Mouse (Mus musculus) liver, adult 2 months (tissue): Measurements from ENCODE around the gene Cobl. TPM values are rescaled to one million over a fixed set of nuclear protein-coding genes. Genes with fewer than 3 reads are reported as not detected.

Experiments
- DNase-seq: peaks from one replicate; pipeline ENCODE4 v3.0.0-alpha.2; 2011; ENCODE audit warnings: low read depth, low spot score; ENCODE audit errors: extremely low read depth
- H3K27ac ChIP-seq: fragments of 200-500 bp; replicated peaks from 2 replicates; pipeline ENCODE4 v1.5.1; 2012; ENCODE audit warnings: low read depth, mild to moderate bottlenecking, control low read depth, inconsistent platforms, low read length; ENCODE audit not compliant: insufficient read depth
- H3K27me3 ChIP-seq: fragments of 200-500 bp; 2 replicates; pipeline ENCODE4 v1.6.1; 2012; ENCODE audit warnings: mild to moderate bottlenecking, moderate library complexity, low read length, inconsistent platforms; ENCODE audit not compliant: control insufficient read depth, insufficient read depth
- H3K36me3 ChIP-seq: fragments of 200-500 bp; 2 replicates; pipeline ENCODE4 v1.6.1; 2012; ENCODE audit warnings: low read length, inconsistent platforms; ENCODE audit not compliant: control insufficient read depth, insufficient read depth
- H3K4me1 ChIP-seq: fragments of 200-500 bp; 2 replicates; pipeline ENCODE4 v1.6.1; 2011; ENCODE audit warnings: low read length; ENCODE audit not compliant: control insufficient read depth, insufficient read depth
- H3K4me3 ChIP-seq: fragments of 200-500 bp; 2 replicates; pipeline ENCODE4 v1.5.1; 2011; ENCODE audit warnings: low read depth, mild to moderate bottlenecking, control low read depth, low read length, moderate library complexity; ENCODE audit not compliant: insufficient read depth
- H3K79me2 ChIP-seq: fragments of 200-500 bp; 2 replicates; pipeline ENCODE4 v1.6.1; 2012; ENCODE audit warnings: inconsistent platforms, mild to moderate bottlenecking, low read length, moderate library complexity; ENCODE audit not compliant: control insufficient read depth, insufficient read depth
- H3K9ac ChIP-seq: fragments of 200-500 bp; 2 replicates; pipeline ENCODE4 v1.6.1; 2012; ENCODE audit warnings: low read depth, mild to moderate bottlenecking, control low read depth, inconsistent platforms, low read length
- CTCF ChIP-seq: fragments of 200-500 bp; IDR thresholded peaks from 2 replicates; pipeline ENCODE4 v1.5.1; 2011; ENCODE audit warnings: low read depth, low read length, control low read depth
- POLR2A ChIP-seq: fragments of 200-500 bp; IDR thresholded peaks from 2 replicates; pipeline ENCODE4 v1.6.1; 2011; ENCODE audit warnings: low read length, control low read depth; ENCODE audit not compliant: insufficient read depth; ENCODE audit errors: extremely low read depth
- WGBS: fragments of 180-500 bp; shearing (Covaris S2); methylation state at CpG from one replicate; pipeline ENCODE4 v1.1.7; 2018; 5-methylcytosine and 5-hydroxymethylcytosine counted together
- polyA plus RNA-seq: library from polyadenylated mRNA; depleted of rRNA; stranded (reverse); fragments of >200 nt; gene quantifications from 2 replicates; pipeline ENCODE4 v1.2.3, GENCODE M21; 2012
- total RNA-seq: library from RNA; depleted of rRNA; stranded (reverse); fragments of >200 nt; gene quantifications from 2 replicates; pipeline ENCODE4 v1.2.3, GENCODE M21; 2014

Cobl gene
- total and polyA plus RNA-seq, 2 experiments = 4.2 to 5.7 TPM

- Histone ChIP-seq H3K9ac (no peak overlapping the region), H3K4me3 (no peak overlapping the region), H3K4me1 (peaks cover 2% of the 10 kb centered on the region), H3K27ac (no peak overlapping the region), H3K79me2 (no peaks in the 10 kb centered on the region; the same call in 1 of the 2 replicates), H3K27me3 (no peaks in the 10 kb centered on the region), H3K36me3 (no peaks in the 10 kb centered on the region)
- TF ChIP-seq CTCF = no peak
- TF ChIP-seq POLR2A = no peak
- no peak for DNase-seq
- whole genome bisulfite sequencing = 89% methylated on average over 1 of the region's 1 CpGs
These were observed 3.1 kb upstream of the Cobl start for GRCm38 (mm10) chr11:12467836-12468235.

GRCm38 (mm10) chr11:12467217-12467616 is 2.5 kb upstream of the Cobl start:
- no peak overlapping the region for H3K4me3 ChIP-seq
- WGBS = 91% methylated on average over 2 of the region's 2 CpGs
- no peak overlapping the region for H3K9ac ChIP-seq
- DNase-seq = no peak
- TF ChIP-seq CTCF = no peak
- no peak for TF ChIP-seq POLR2A
- H3K27me3 ChIP-seq = no peaks in the 10 kb centered on the region
- H3K36me3 ChIP-seq = no peaks in the 10 kb centered on the region
- no peaks in the 10 kb centered on the region; the same call in 1 of the 2 replicates for H3K79me2 ChIP-seq
- peaks cover 2% of the 10 kb centered on the region for H3K4me1 ChIP-seq
- no peak overlapping the region for H3K27ac ChIP-seq

GRCm38 (mm10) chr11:12466606-12467005 is 1.8 kb upstream of the Cobl start:
- TF ChIP-seq POLR2A = no peak
- no peak for TF ChIP-seq CTCF
- H3K4me1 ChIP-seq = peaks cover 2% of the 10 kb centered on the region
- H3K36me3 ChIP-seq = no peaks in the 10 kb centered on the region
- no peak overlapping the region for H3K4me3 ChIP-seq
- DNase-seq = no peak
- 46% methylated on average over 1 of the region's 1 CpGs for WGBS
- H3K27ac ChIP-seq = no peak overlapping the region
- H3K27me3 ChIP-seq = no peaks in the 10 kb centered on the region
- no peaks in the 10 kb centered on the region; the same call in 1 of the 2 replicates for H3K79me2 ChIP-seq
- H3K9ac ChIP-seq = no peak overlapping the region

- Histone ChIP-seq H3K4me1 (peaks cover 2% of the 10 kb centered on the region), H3K79me2 (no peaks in the 10 kb centered on the region; the same call in 1 of the 2 replicates), H3K4me3 (peak overlapping the region; percentile 86), H3K27ac (peak overlapping the region; percentile 26), H3K27me3 (no peaks in the 10 kb centered on the region), H3K36me3 (no peaks in the 10 kb centered on the region), H3K9ac (peak overlapping the region; percentile 89)
- TF ChIP-seq CTCF (no peak), POLR2A (no peak)
- no peak for DNase-seq
- WGBS = 13% methylated on average over 1 of the region's 1 CpGs
These were observed 469 bp upstream of the Cobl start for GRCm38 (mm10) chr11:12465229-12465628.

- Histone ChIP-seq H3K9ac (peak overlapping the region; percentile 89), H3K4me3 (peak overlapping the region; percentile 86), H3K79me2 (peaks cover 6% of the 10 kb centered on the region; the same call in 1 of the 2 replicates), H3K27me3 (no peaks in the 10 kb centered on the region), H3K36me3 (no peaks in the 10 kb centered on the region), H3K4me1 (peaks cover 4% of the 10 kb centered on the region), H3K27ac (peak overlapping the region; percentile 84)
- peak; percentile 77 for DNase-seq
- 30% methylated on average over 13 of the region's 13 CpGs for WGBS
- no peak for TF ChIP-seq CTCF
- TF ChIP-seq POLR2A = no peak
These were observed 1.1 kb downstream of the Cobl start for GRCm38 (mm10) chr11:12463615-12464170.
